ENCODE assay signal across 18 mouse cellular contexts in genomic region chr17:5504969-5505368, GRCm38 (mm10). TPM values are rescaled to one million over a fixed set of nuclear protein-coding genes. Genes with fewer than 3 reads are reported as not detected.
DNase-seq lines count a peak whose midpoint lies in the region; ATAC-seq and TF ChIP-seq lines count a peak whose summit lies in the region.
"Had no signal": no experiment of that assay in that cellular context is flagged by ENCODE, and none has a peak within 500 bp of the region (broad histone marks: within the 10 kb centered on the region; RNA-seq: fewer than 3 reads in every experiment).

No protein-coding gene starts in this region.

- H3K4me2 ChIP-seq in liver, embryonic 13.5 days: peak overlapping the region; percentile 69
- peak overlapping the region; percentile 49 for H3K4me2 ChIP-seq in liver, postnatal 0 days (ENCODE audit: low read depth, low read length)
- H3K4me2 ChIP-seq: embryonic facial prominence, embryonic 13.5 days; forebrain, embryonic 15.5 days; heart, embryonic 13.5 days; hindbrain, embryonic 15.5 days had no signal

- H3K36me3 ChIP-seq in G1E (replicated peaks): peaks cover 7% of the 10 kb centered on the region
- peaks cover 9% of the 10 kb centered on the region; the same call in 1 of the 2 replicates for H3K36me3 ChIP-seq in liver, embryonic 13.5 days
- no peaks in the 10 kb centered on the region for H3K36me3 ChIP-seq in liver, postnatal 0 days (replicated peaks; ENCODE audit: insufficient read depth, low read length)
- H3K36me3 ChIP-seq: embryonic facial prominence, embryonic 13.5 days; forebrain, embryonic 15.5 days; heart, embryonic 13.5 days; hindbrain, embryonic 15.5 days had no signal

- no peak for ATAC-seq in G1E (ENCODE audit: extremely low read depth, insufficient number of reproducible peaks, low FRiP score, poor library complexity, severe bottlenecking)
- 0 out of 2 replicates have a peak, but pooled peaks have one; percentile 19 for ATAC-seq in erythroblast, adult 5-6 weeks (replicated peaks; ENCODE audit: low FRiP score, poor library complexity, severe bottlenecking)
- ATAC-seq in liver, embryonic 13.5 days (ENCODE audit: low read depth): 0 out of 2 replicates have a peak, but pooled peaks have one; percentile 5
- ATAC-seq in liver, postnatal 0 days: no peak
- ATAC-seq: forebrain, embryonic 15.5 days had no signal

- H3K27me3 ChIP-seq in G1E (ENCODE audit: insufficient read depth, low read length): no peaks in the 10 kb centered on the region
- no peaks in the 10 kb centered on the region for H3K27me3 ChIP-seq in liver, embryonic 13.5 days
- H3K27me3 ChIP-seq in liver, postnatal 0 days (ENCODE audit: insufficient read depth, low read length): no peaks in the 10 kb centered on the region
- H3K27me3 ChIP-seq: CH12.LX; embryonic facial prominence, embryonic 13.5 days; forebrain, embryonic 15.5 days; heart, embryonic 13.5 days; hindbrain, embryonic 15.5 days had no signal

- TF ChIP-seq CTCF in G1E (IDR thresholded peaks at IDR 0.05; ENCODE audit: low read depth, low read length): no peak
- no peak for TF ChIP-seq CTCF in liver, postnatal 0 days (IDR thresholded peaks at IDR 0.05; ENCODE audit: low read depth)

- H3K9ac ChIP-seq in liver, embryonic 13.5 days: peak overlapping the region; percentile 72
- H3K9ac ChIP-seq in liver, postnatal 0 days (replicated peaks): no peak overlapping the region
- H3K9ac ChIP-seq: embryonic facial prominence, embryonic 13.5 days; forebrain, embryonic 15.5 days; heart, embryonic 13.5 days; hindbrain, embryonic 15.5 days had no signal

- WGBS in liver, embryonic 13.5 days (ENCODE audit: insufficient replicate concordance): 21% methylated on average over 4 of the region's 4 CpGs
- whole genome bisulfite sequencing in liver, postnatal 0 days (ENCODE audit: insufficient replicate concordance): 57% methylated on average over 4 of the region's 4 CpGs

- H3K4me1 ChIP-seq in G1E (ENCODE audit: insufficient read depth, low read depth, low read length): peaks cover 68% of the 10 kb centered on the region
- peaks cover 79% of the 10 kb centered on the region for H3K4me1 ChIP-seq in liver, embryonic 13.5 days (replicated peaks)
- H3K4me1 ChIP-seq in liver, postnatal 0 days (ENCODE audit: insufficient read depth): peaks cover 13% of the 10 kb centered on the region
- H3K4me1 ChIP-seq: hindbrain, embryonic 15.5 days had no signal

- H3K9me3 ChIP-seq in G1E (replicated peaks): no peaks in the 10 kb centered on the region
- no peaks in the 10 kb centered on the region for H3K9me3 ChIP-seq in liver, embryonic 13.5 days (replicated peaks)
- no peaks in the 10 kb centered on the region for H3K9me3 ChIP-seq in liver, postnatal 0 days (ENCODE audit: low read length)
- H3K9me3 ChIP-seq: embryonic facial prominence, embryonic 13.5 days; forebrain, embryonic 15.5 days; heart, embryonic 13.5 days; hindbrain, embryonic 15.5 days had no signal

- H3K4me3 ChIP-seq in G1E (ENCODE audit: low read depth, low read length): peak overlapping the region; percentile 30; the same call in 1 of the 2 replicates
- H3K4me3 ChIP-seq in liver, embryonic 13.5 days (replicated peaks): peak overlapping the region; percentile 22
- H3K4me3 ChIP-seq in liver, postnatal 0 days (ENCODE audit: low read depth, low read length): no peak overlapping the region
- H3K4me3 ChIP-seq: embryonic facial prominence, embryonic 13.5 days; forebrain, embryonic 15.5 days; heart, embryonic 13.5 days; hindbrain, embryonic 15.5 days had no signal

- TF ChIP-seq EP300 in liver, postnatal 0 days (IDR thresholded peaks at IDR 0.05; ENCODE audit: low read depth): peak; percentile 89

- H3K27ac ChIP-seq in liver, embryonic 13.5 days: peak overlapping the region; percentile 96
- H3K27ac ChIP-seq in liver, postnatal 0 days (ENCODE audit: low read depth): peak overlapping the region; percentile 55; the same call in 1 of the 2 replicates
- H3K27ac ChIP-seq: embryonic facial prominence, embryonic 13.5 days; heart, embryonic 13.5 days; hindbrain, embryonic 15.5 days had no signal

- no peak for DNase-seq in G1E (ENCODE audit: low spot score)
- no peak for DNase-seq in liver, embryonic 13.5 days
- DNase-seq in liver, postnatal 0 days: no peak
- DNase-seq in thymus, postnatal 36 days: no peak
- no peak for DNase-seq in frontal cortex, postnatal 10 days (ENCODE audit: low spot score in 2 of 2)
- DNase-seq in right cerebral cortex, adult 2 months (ENCODE audit: low spot score in 2 of 2): no peak
- DNase-seq: adrenal gland, postnatal 10 days; cerebellum, adult 11 months; cerebellum, adult 8-10 months; cerebellum, postnatal 14 days; gastrocnemius, postnatal 36 days; heart, postnatal 36 days had no signal

RNA-seq across cellular contexts. Expression of gene Zdhhc14, which starts 12.6 kb away (rescaled TPM):
- total RNA-seq in G1E (2014; fragmentation: Nextera tagmentation) (4.9 and 21.4 TPM in 2 replicates), G1E (2017) (1.1 and 1.3 TPM in 2 replicates)
- 7.3 and 9.1 TPM in 2 replicates for polyA plus RNA-seq in G1E (2012)
- 45.3 and 71.3 TPM in 2 replicates for total RNA-seq in erythroblast, adult 5-6 weeks (2015; ENCODE audit: low replicate concordance)
- total RNA-seq in erythroblast, adult 5-6 weeks (2017; ENCODE audit: low replicate concordance): 51.8 and 56.7 TPM in 2 replicates
- 4.7 and 6.0 TPM in 2 replicates for polyA plus RNA-seq in liver, embryonic 13.5 days (2015; fragmentation: Nextera tagmentation; extraction: Ambion mirVana)
- polyA plus RNA-seq in liver, postnatal 0 days (2015; fragmentation: Nextera tagmentation; extraction: Ambion mirVana): 2.4 and 2.7 TPM in 2 replicates

Comparison
In these comparisons a context has a peak if more than half of its experiments do, and no peak if none do; other contexts are left out.
1. ATAC-seq: peak in erythroblast, adult 5-6 weeks (single experiment) and liver, embryonic 13.5 days (single experiment); none in G1E (single experiment) and liver, postnatal 0 days (single experiment).